Mouse (Mus musculus): ENCODE measurements around the gene Pm20d1. TPM values are rescaled to one million over a fixed set of nuclear protein-coding genes. Genes with fewer than 3 reads are reported as not detected.

The Pm20d1 gene
- polyA plus RNA-seq, 1 experiment from 2014 or later = 5.7 TPM

- ATAC-seq (replicated peaks; ENCODE audit: low FRiP score, low read depth) (no peak), DNase-seq (ENCODE audit: low spot score) (no peak)
- no peaks in the 10 kb centered on the region for H3K36me3 ChIP-seq (ENCODE audit: insufficient read depth, low read length)
- no peak overlapping the region for H3K9ac ChIP-seq (ENCODE audit: low read depth, low read length)
- no peaks in the 10 kb centered on the region for H3K27me3 ChIP-seq (ENCODE audit: insufficient read depth, low read length)
- no peak overlapping the region for H3K4me2 ChIP-seq (ENCODE audit: low read length)
- no peak overlapping the region for H3K27ac ChIP-seq
- H3K4me3 ChIP-seq (replicated peaks; ENCODE audit: low read depth, low read length) = no peak overlapping the region
- H3K4me1 ChIP-seq (replicated peaks; ENCODE audit: insufficient read depth, low read length) = no peaks in the 10 kb centered on the region
- TF ChIP-seq CTCF (IDR thresholded peaks at IDR 0.05; ENCODE audit: low read depth) = no peak
- H3K9me3 ChIP-seq (replicated peaks; ENCODE audit: low read length) = no peaks in the 10 kb centered on the region
Observed at GRCm38 (mm10) chr1:131771440-131771839, 25.7 kb upstream of the Pm20d1 start.

- 31% methylated on average over 3 of the region's 3 CpGs for WGBS
- TF ChIP-seq CTCF (IDR thresholded peaks at IDR 0.05; ENCODE audit: low read depth) = no peak
- no peak for ATAC-seq (replicated peaks; ENCODE audit: low FRiP score, low read depth)
Observed at GRCm38 (mm10) chr1:131794591-131794990, 2.6 kb upstream of the Pm20d1 start.

GRCm38 (mm10) chr1:131795171-131795570 is 2.0 kb upstream of the Pm20d1 start:
- DNase-seq (ENCODE audit: low spot score) (no peak), ATAC-seq (replicated peaks; ENCODE audit: low FRiP score, low read depth) (no peak)
- no peak overlapping the region for H3K27ac ChIP-seq
- no peaks in the 10 kb centered on the region for H3K9me3 ChIP-seq (replicated peaks; ENCODE audit: low read length)
- no peak for TF ChIP-seq CTCF (IDR thresholded peaks at IDR 0.05; ENCODE audit: low read depth)
- no peak overlapping the region for H3K9ac ChIP-seq (ENCODE audit: low read depth, low read length)
- no peaks in the 10 kb centered on the region for H3K36me3 ChIP-seq (ENCODE audit: insufficient read depth, low read length)
- H3K4me1 ChIP-seq (replicated peaks; ENCODE audit: insufficient read depth, low read length) = no peaks in the 10 kb centered on the region
- WGBS = 81% methylated on average over 3 of the region's 3 CpGs
- H3K4me2 ChIP-seq (ENCODE audit: low read length) = no peak overlapping the region
- H3K4me3 ChIP-seq (replicated peaks; ENCODE audit: low read depth, low read length) = no peak overlapping the region
- H3K27me3 ChIP-seq (ENCODE audit: insufficient read depth, low read length) = no peaks in the 10 kb centered on the region

More at GRCm38 (mm10) chr1:131794591-131794990, 2.6 kb upstream of the Pm20d1 start:
- H3K27ac ChIP-seq = no peak overlapping the region
- no peak overlapping the region for H3K9ac ChIP-seq (ENCODE audit: low read depth, low read length)
- no peak for DNase-seq (ENCODE audit: low spot score)
- no peaks in the 10 kb centered on the region for H3K36me3 ChIP-seq (ENCODE audit: insufficient read depth, low read length)
- H3K9me3 ChIP-seq (replicated peaks; ENCODE audit: low read length) = no peaks in the 10 kb centered on the region
- no peak overlapping the region for H3K4me3 ChIP-seq (replicated peaks; ENCODE audit: low read depth, low read length)
- no peak overlapping the region for H3K4me2 ChIP-seq (ENCODE audit: low read length)
- H3K4me1 ChIP-seq (replicated peaks; ENCODE audit: insufficient read depth, low read length) = no peaks in the 10 kb centered on the region
- no peaks in the 10 kb centered on the region for H3K27me3 ChIP-seq (ENCODE audit: insufficient read depth, low read length)

GRCm38 (mm10) chr1:131800001-131800400 is 2.8 kb downstream of the Pm20d1 start:
- H3K9ac ChIP-seq (ENCODE audit: low read depth, low read length) = no peak overlapping the region
- H3K27ac ChIP-seq = no peak overlapping the region
- DNase-seq (ENCODE audit: low spot score) = no peak
- no peaks in the 10 kb centered on the region for H3K36me3 ChIP-seq (ENCODE audit: insufficient read depth, low read length)
- no peak for ATAC-seq (replicated peaks; ENCODE audit: low FRiP score, low read depth)
- H3K4me3 ChIP-seq (replicated peaks; ENCODE audit: low read depth, low read length) = no peak overlapping the region
- H3K27me3 ChIP-seq (ENCODE audit: insufficient read depth, low read length) = no peaks in the 10 kb centered on the region
- no peak overlapping the region for H3K4me2 ChIP-seq (ENCODE audit: low read length)
- H3K9me3 ChIP-seq (replicated peaks; ENCODE audit: low read length) = no peaks in the 10 kb centered on the region
- WGBS = 32% methylated on average over 1 of the region's 1 CpGs
- TF ChIP-seq CTCF (IDR thresholded peaks at IDR 0.05; ENCODE audit: low read depth) = no peak
- no peaks in the 10 kb centered on the region for H3K4me1 ChIP-seq (replicated peaks; ENCODE audit: insufficient read depth, low read length)

GRCm38 (mm10) chr1:131801071-131801470 is 3.9 kb downstream of the Pm20d1 start:
- H3K4me2 ChIP-seq (ENCODE audit: low read length) = no peak overlapping the region
- WGBS = 93% methylated on average over 8 of the region's 8 CpGs
- no peaks in the 10 kb centered on the region for H3K9me3 ChIP-seq (replicated peaks; ENCODE audit: low read length)
- DNase-seq (ENCODE audit: low spot score) (no peak), ATAC-seq (replicated peaks; ENCODE audit: low FRiP score, low read depth) (no peak)
- H3K4me3 ChIP-seq (replicated peaks; ENCODE audit: low read depth, low read length) = no peak overlapping the region
- H3K27ac ChIP-seq = no peak overlapping the region
- no peak overlapping the region for H3K9ac ChIP-seq (ENCODE audit: low read depth, low read length)
- no peaks in the 10 kb centered on the region for H3K36me3 ChIP-seq (ENCODE audit: insufficient read depth, low read length)
- TF ChIP-seq CTCF (IDR thresholded peaks at IDR 0.05; ENCODE audit: low read depth) = no peak
- H3K4me1 ChIP-seq (replicated peaks; ENCODE audit: insufficient read depth, low read length) = no peaks in the 10 kb centered on the region
- H3K27me3 ChIP-seq (ENCODE audit: insufficient read depth, low read length) = no peaks in the 10 kb centered on the region

- no peak overlapping the region for H3K4me2 ChIP-seq (ENCODE audit: low read length)
- DNase-seq (ENCODE audit: low spot score) (no peak), ATAC-seq (replicated peaks; ENCODE audit: low FRiP score, low read depth) (no peak)
- H3K27ac ChIP-seq = no peak overlapping the region
- no peaks in the 10 kb centered on the region for H3K27me3 ChIP-seq (ENCODE audit: insufficient read depth, low read length)
- TF ChIP-seq CTCF (IDR thresholded peaks at IDR 0.05; ENCODE audit: low read depth) = no peak
- H3K9me3 ChIP-seq (replicated peaks; ENCODE audit: low read length) = no peaks in the 10 kb centered on the region
- WGBS = 78% methylated on average over 5 of the region's 5 CpGs
- H3K4me1 ChIP-seq (replicated peaks; ENCODE audit: insufficient read depth, low read length) = no peaks in the 10 kb centered on the region
- no peak overlapping the region for H3K4me3 ChIP-seq (replicated peaks; ENCODE audit: low read depth, low read length)
- no peaks in the 10 kb centered on the region for H3K36me3 ChIP-seq (ENCODE audit: insufficient read depth, low read length)
- no peak overlapping the region for H3K9ac ChIP-seq (ENCODE audit: low read depth, low read length)
Observed at GRCm38 (mm10) chr1:131802652-131803051, 5.5 kb downstream of the Pm20d1 start.

GRCm38 (mm10) chr1:131804166-131804565 is 7.0 kb downstream of the Pm20d1 start:
- 90% methylated on average over 3 of the region's 3 CpGs for WGBS
- Histone ChIP-seq H3K9ac (ENCODE audit: low read depth, low read length) (no peak overlapping the region), H3K27ac (no peak overlapping the region), H3K36me3 (ENCODE audit: insufficient read depth, low read length) (no peaks in the 10 kb centered on the region), H3K27me3 (ENCODE audit: insufficient read depth, low read length) (no peaks in the 10 kb centered on the region), H3K4me1 (replicated peaks; ENCODE audit: insufficient read depth, low read length) (no peaks in the 10 kb centered on the region), H3K4me2 (ENCODE audit: low read length) (no peak overlapping the region), H3K9me3 (replicated peaks; ENCODE audit: low read length) (no peaks in the 10 kb centered on the region), H3K4me3 (replicated peaks; ENCODE audit: low read depth, low read length) (no peak overlapping the region)
- no peak for ATAC-seq (replicated peaks; ENCODE audit: low FRiP score, low read depth)
- no peak for DNase-seq (ENCODE audit: low spot score)
- TF ChIP-seq CTCF (IDR thresholded peaks at IDR 0.05; ENCODE audit: low read depth) = no peak
